Mouse (Mus musculus) layer of hippocampus, postnatal 25 days (tissue): ENCODE results near the gene Vsig2. TPM values are rescaled to one million over a fixed set of nuclear protein-coding genes. Genes with fewer than 3 reads are reported as not detected.

Experiments used
- DNase-seq, 2 experiments: peaks; one replicate each; pipeline ENCODE4 v3.0.0; 2022; ENCODE audit warnings: mixed read lengths in 2 of 2, low spot score in 1 of 2; ENCODE audit errors: extremely low spot score in 1 of 2
- total RNA-seq, 2 experiments: library from RNA; stranded (reverse); gene quantifications; 2 replicates each; pipeline ENCODE4 v1.2.3; 2021

Gene Vsig2
- total RNA-seq, 2 experiments from 2014 or later: 2.8 to 4.4 TPM

DNA sequence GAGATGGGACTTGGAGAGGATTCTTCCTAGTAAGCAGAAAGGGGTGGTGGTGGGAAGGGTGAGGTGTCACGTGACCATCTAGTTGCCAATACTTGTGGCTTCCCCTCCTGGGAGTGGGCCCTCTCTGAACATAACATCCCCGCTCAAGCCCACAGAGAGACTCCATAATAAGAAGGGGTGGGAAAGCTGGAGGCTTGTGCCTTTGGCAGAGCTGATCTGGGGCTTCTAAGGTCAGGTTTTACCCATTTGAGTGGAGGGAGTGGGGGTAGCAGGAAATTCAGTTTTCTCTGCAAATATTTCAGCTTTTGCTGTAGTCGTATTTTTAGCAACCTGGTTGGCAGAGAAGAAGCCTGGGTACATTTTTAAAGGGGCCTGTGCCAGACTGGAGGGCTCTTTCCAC lies 17.3 kb downstream of the Vsig2 start:
- no peak for DNase-seq

DNA sequence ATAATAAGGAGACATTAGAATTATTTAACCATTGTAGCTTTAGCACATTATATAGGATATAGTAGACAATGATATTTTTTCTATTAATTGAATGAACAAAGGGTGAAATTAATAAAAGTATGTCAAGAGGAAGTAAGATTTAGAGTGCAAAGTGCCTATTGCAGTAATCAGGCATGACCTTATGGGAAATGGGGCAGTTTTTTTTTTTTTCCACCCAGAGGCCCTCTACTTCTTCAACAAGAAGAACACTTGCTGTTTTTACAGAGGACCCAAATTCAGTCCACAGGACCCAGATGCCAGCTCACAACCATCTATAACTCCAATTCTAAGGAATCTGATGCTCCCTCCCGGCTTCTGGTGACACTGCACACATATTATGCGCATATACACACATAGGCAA lies 21.6 kb downstream of the Vsig2 start:
- no peak for DNase-seq

DNA sequence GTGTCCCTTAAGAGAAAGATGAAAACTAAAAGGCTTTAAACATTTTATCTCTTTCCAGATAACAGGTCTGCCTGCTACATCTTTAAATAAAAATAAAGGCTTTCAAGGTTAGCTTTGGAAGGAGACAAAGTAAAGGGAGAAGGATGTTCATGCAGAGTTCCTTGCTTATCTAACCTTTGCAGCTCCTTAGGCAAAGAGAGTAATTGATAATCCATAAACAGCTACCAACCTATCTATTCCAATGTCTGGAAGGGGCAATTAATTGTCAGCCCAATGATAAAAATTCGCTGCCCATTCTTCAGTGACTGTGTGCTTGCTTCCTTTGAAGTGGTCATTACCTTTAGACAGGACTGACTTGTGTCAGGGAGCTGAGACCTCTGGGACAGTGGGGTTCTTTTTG lies 24.8 kb downstream of the Vsig2 start:
- no peak for DNase-seq

- no peak for DNase-seq
Measured at GRCm38 (mm10) chr9:37567019-37567418, 28.0 kb downstream of the Vsig2 start.

- DNase-seq: no peak
Measured at GRCm38 (mm10) chr9:37567454-37567853, 28.4 kb downstream of the Vsig2 start.

DNA sequence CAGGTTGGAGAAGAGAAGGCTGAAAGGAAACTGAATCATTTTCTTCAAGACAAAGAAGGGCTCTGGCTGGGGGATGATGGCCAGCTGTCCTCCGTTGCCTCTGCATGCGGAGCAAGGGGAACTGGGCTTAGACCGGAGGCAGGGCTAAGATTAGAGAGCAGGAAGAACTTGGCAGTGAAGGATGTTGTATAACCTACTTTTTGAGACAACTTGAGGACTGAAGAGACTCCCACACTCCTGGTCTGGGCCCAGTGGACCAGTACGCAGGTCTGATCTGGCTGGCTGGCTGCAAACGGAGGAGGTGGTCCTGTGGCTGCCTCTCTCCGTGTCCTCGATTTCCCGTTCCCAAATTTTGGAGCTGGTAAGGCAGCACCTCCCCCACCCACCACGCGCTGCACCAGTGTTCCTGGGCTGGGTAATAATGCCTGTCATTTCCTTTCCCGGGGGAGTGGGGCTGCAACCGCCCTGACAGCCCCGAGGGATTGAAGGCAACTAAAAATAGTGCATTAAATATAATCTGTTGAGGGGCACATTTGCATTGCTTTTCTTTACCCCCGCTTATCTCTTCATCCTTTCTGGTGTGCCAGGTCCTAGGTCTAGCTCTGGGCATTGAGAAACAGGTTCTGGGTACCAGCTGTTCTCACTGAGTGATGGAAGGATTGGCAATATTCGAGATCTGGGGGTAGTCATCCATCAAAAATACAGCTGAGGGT lies 29.0 kb downstream of the Vsig2 start:
- no peak for DNase-seq

- DNase-seq: no peak
Measured at GRCm38 (mm10) chr9:37568605-37569214, 29.7 kb downstream of the Vsig2 start.

- no peak for DNase-seq
Measured at GRCm38 (mm10) chr9:37569231-37569835, 30.3 kb downstream of the Vsig2 start.

- DNase-seq: no peak
Measured at GRCm38 (mm10) chr9:37572204-37572876, 33.3 kb downstream of the Vsig2 start.

- peak; percentile 28 to 46 for DNase-seq
Measured at GRCm38 (mm10) chr9:37576436-37576930, 37.4 kb downstream of the Vsig2 start.

DNA sequence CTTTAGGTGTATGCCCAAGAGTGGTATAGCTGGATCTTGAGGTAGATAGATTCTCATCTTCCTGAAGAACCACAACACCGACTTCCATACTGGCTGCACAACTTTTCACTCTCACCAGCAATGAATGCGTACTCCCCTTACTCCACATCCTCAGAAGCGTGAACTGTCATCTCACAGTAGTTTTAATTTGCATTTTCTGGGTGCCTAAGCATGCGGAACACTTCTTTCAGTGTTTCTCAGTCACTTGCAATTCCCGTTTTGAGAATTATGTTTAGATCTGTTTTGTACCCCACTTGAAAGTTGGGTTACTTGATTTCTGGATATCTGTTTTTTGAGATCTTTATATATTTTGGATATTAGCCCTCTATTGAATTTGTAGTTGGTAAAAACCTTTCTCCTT lies 44.5 kb downstream of the Vsig2 start:
- no peak for DNase-seq

GRCm38 (mm10) chr9:37586718-37587117 lies 47.7 kb downstream of the Vsig2 start:
- DNase-seq: no peak

GRCm38 (mm10) chr9:37590381-37590780 lies 51.3 kb downstream of the Vsig2 start:
- no peak for DNase-seq

- no peak for DNase-seq
Measured at GRCm38 (mm10) chr9:37592025-37592424, 53.0 kb downstream of the Vsig2 start.

- no peak for DNase-seq
Measured at GRCm38 (mm10) chr9:37592633-37593032, 53.6 kb downstream of the Vsig2 start.

- DNase-seq: no peak
Measured at GRCm38 (mm10) chr9:37593690-37594089, 54.6 kb downstream of the Vsig2 start.

Other genes starting within 250 kb of the Vsig2 start
- gene Ccdc15, start 190.8 kb upstream of the Vsig2 start, total RNA-seq: 1 to 10 TPM; 1.4 to 2.2 TPM
- gene Hepacam, start 171.9 kb upstream of the Vsig2 start, total RNA-seq: 10 to 100 TPM; 76.5 to 77.5 TPM
- gene Robo4, start 137.4 kb upstream of the Vsig2 start, total RNA-seq: 1 to 10 TPM; 5.3 to 6.7 TPM
- 10 to 100 TPM; 10.2 to 20.0 TPM for gene Robo3, start 106.0 kb upstream of the Vsig2 start, total RNA-seq
- gene Msantd2, start 49.9 kb upstream of the Vsig2 start, total RNA-seq: 10 to 100 TPM; 20.0 to 21.6 TPM
- gene Esam, start 11.2 kb upstream of the Vsig2 start, total RNA-seq: 10 to 100 TPM; 17.2 to 17.8 TPM
- gene Nrgn, start 13.6 kb downstream of the Vsig2 start, total RNA-seq: 1,000 to 10,000 TPM; 1,702 to 1,721 TPM
- gene Siae, start 16.4 kb downstream of the Vsig2 start, total RNA-seq: 10 to 100 TPM; 11.7 to 12.3 TPM
- 1 to 10 TPM; 2.3 to 2.8 TPM for gene Spa17, start 74.5 kb downstream of the Vsig2 start, total RNA-seq
- 10 to 100 TPM; 47.4 to 49.8 TPM for gene Tbrg1, start 118.1 kb downstream of the Vsig2 start, total RNA-seq
- not detected for gene Panx3, start 130.0 kb downstream of the Vsig2 start, total RNA-seq
- not detected for gene Olfr160, start 177.0 kb downstream of the Vsig2 start, total RNA-seq
- not detected for gene Olfr874, start 205.9 kb downstream of the Vsig2 start, total RNA-seq
- gene Olfr875, start 232.6 kb downstream of the Vsig2 start, total RNA-seq: not detected